Mouse (Mus musculus): Measurements from ENCODE around the gene Cmtm4.

Gene Cmtm4

DNA sequence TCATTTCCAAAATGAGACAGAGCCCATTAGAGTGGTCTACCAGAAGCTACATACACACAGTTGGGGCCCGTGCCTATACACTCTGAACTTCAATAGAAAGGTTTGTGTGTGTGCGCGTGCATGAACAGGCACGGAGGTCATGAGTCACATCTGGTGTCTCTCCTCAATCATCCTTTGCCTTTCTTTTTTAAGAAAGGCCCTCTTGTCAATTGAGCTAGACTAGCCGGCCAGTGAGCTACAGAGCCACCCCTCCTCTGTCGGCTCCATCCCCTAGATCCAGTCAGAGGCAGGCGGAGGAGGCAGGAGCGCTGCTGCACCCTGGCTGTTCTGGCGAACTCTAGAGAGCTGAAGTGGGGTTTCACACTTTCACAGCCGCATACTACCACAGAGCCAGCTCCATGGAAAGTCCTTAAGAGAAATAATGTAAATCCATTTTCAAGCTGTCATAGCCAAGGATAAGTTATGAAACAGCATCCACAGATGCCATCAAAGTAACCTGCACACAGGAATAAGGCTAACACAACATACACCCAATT, 16.2 kb downstream of the Cmtm4 start:
- intact Hi-C loops (cut with DNase I), result no loop called here

DNA sequence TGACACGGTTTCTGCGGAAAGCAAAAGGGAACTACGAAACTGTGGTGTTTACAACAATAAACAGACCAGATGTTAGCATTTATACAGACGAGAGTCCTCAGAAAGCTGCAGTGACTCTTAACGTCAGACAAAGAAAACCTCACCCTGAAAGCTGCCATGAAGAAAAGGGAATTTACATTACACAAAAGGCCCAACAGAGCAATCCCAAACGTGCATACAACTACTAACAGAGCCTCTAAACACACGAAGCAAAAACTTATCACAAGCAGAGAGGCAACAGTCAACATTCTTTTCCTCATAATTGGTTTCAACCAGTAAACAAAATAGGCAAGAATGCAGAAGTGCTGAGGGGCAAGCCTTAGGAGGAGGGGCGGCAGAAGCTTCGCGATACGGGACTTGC, 18.9 kb downstream of the Cmtm4 start:
- intact Hi-C loops (cut with DNase I), result no loop called here

GRCm38 (mm10) chr8:104375959-104376358, 19.6 kb downstream of the Cmtm4 start:
- intact Hi-C loops (cut with DNase I), result no loop called here

DNA sequence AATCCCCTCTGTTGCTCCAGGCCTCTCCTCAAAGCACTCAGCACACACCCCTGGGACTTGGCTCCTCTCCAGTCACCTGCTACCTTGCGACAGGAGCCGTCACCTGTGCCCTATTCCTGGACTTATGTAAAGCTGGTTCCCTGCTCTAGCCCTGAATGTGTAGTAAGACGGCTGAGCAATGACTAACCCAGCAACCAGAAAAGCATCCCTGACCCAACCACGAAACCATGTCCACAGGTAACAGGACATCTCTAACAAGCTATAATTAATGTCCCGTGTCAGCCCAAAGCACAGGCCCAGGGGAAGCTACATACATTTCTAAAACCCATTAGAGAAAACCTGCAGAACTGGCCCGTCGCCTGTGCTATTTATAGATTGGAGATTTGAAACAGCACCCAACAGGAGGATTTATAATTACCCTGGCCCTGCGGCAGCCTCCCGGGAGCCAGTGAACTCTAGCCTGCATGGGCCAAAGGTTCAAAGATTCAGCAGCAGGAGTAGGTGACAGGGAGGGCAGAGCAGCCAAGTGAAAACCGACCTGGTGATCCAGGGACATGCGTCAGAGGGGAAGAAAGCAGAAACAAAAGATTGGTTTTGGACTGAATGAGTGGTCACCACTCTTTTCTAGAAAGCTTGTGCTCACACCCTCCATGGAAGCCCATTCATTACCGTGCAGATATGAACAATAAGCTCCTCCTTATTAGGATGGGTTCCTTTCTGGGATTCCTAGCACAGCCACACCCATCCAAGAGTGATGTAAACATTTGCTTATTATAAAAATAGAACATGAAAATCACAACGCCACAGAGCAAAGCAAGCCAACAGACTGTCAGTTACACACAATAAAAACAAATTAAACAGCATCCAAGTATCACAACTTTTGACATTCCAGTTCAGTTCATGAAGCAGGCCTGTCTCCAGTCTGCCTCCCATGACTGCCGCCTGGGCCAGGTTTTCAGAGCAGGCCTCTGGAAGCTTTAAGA, 20.5 kb downstream of the Cmtm4 start:
- intact Hi-C loops (cut with DNase I), result no loop called here

GRCm38 (mm10) chr8:104374269-104374668, 21.3 kb downstream of the Cmtm4 start:
- intact Hi-C loops (cut with DNase I), result no loop called here

DNA sequence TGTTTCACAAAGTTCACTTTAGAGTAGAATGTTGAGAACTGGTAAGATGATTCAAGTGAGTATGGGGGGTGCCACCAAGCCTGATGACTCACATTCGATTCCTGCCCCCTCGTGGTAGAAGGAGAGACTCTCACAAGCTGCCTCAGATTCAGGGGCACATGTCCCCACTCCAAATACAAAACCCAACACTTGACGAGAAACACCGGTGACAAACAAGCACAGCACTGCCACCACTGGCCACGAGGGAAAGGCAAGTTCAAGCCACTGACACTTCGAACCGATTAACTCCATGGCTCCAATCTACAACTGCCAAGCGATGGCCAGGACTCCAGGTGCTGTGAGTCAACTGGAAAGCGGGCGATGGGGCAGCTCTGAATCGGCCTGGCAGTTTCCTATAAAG, 21.8 kb downstream of the Cmtm4 start:
- intact Hi-C loops (cut with DNase I), result no loop called here

DNA sequence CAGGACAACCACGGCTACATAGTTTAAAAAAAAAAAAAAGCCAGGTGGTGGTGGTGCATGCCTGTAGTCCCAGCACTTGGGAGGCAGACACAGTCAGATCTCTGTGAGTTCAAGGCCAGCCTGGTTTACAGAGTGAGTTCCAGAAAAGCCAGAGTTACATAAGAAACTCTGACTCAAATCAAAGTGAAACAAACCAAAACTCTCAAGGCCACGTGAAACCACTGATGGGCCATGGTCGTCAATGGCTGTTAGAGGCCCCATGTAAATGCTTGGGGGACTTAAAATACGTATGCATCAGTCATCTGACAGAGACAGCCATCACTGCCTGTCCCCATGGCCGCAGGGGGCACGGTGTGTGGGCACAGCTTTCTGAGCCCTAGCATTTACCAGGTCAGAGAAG, 24.5 kb downstream of the Cmtm4 start:
- intact Hi-C loops (cut with DNase I), result no loop called here

- intact Hi-C loops (cut with DNase I), result no loop called here
Observed at GRCm38 (mm10) chr8:104370071-104370470, 25.5 kb downstream of the Cmtm4 start.

- intact Hi-C loops (cut with DNase I), result no loop called here
Observed at GRCm38 (mm10) chr8:104369591-104369990, 26.0 kb downstream of the Cmtm4 start.

DNA sequence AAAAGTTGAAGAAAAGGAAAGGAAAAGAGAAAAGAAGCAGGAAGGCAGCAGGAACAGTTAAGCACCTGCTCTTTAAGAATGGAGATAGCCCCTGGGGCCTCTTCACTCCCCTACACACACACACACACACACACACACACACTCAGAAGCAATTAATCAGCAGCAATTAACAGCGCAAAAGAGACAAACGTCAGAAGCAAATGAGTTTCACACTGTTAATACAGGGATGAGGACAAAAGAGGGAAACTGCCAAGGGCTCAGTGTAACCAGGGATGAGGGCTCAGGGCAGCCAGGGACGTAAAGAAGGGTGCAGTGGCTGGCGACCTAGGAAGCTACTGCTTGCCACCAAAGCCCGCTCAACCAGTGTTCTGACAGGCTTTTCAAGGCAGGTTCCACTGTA, 28.2 kb downstream of the Cmtm4 start:
- intact Hi-C loops (cut with DNase I), result no loop called here

DNA sequence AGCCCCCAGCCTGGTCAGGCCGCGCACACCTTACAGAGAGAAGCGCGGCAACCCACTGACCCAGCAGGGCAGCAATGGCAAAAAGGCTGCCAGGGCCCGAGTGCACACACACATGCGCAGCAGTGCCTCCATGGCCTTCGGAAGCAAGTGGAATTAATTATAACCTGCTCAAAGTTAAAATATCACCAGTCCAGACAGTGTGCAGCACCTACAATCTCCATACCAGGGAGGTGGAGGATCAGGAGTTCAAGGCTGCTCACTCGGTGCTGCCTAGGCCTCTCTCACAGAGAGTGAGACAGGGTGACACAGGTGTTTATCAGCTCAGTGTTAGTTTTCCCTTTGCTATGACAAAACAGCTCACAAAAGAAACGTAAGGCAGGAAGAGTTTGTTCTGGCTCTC, 29.9 kb downstream of the Cmtm4 start:
- intact Hi-C loops (cut with DNase I), result no loop called here

GRCm38 (mm10) chr8:104359778-104360456, 35.7 kb downstream of the Cmtm4 start:
- intact Hi-C loops (cut with DNase I), result no loop called here

- intact Hi-C loops (cut with DNase I), result no loop called here
Observed at GRCm38 (mm10) chr8:104358637-104359036, 37.0 kb downstream of the Cmtm4 start.

DNA sequence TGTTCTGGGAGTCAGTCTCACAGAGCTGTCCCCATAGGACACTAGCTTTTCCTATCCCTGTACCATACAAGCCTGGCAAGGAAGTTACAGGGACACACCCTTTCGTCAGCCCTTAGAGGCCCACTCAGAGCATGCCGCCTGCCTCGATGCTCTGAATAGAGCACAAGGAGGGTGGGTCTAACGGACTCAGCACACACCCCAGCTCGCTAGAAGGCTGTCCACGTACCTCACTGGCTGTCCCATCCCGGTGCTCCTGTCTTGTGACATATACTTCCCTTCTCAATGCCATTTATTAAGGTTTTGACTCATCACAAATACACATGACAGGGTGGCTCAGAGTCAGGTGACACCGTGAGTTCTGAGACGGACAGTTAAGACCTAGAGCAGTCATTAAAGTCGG, 41.1 kb downstream of the Cmtm4 start:
- intact Hi-C loops (cut with DNase I), result no loop called here

DNA sequence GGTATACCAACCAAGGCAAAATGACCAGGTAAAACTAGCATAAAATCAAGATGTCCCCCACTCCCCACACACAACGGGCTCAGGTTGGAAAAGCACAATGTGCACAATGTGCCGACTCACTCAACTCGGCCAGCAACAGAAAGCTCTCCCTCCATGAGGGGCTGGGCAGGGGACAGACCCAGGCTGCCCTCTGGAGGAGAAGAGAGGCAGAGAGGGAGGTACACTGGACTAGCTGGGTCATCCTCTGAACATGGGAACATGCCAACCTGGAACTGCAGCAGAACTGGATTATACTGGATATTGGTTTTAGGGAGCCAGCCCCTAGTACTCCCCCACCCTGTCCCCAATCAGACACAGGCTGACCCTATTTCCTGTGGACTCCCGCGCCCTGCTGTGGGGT, 42.4 kb downstream of the Cmtm4 start:
- intact Hi-C loops (cut with DNase I), result no loop called here

GRCm38 (mm10) chr8:104350047-104350446, 45.6 kb downstream of the Cmtm4 start:
- intact Hi-C loops (cut with DNase I), result no loop called here

- intact Hi-C loops (cut with DNase I), result loop anchor here (10.0 kb wide), 1 partner anchor 204 kb away; no protein-coding TSS in a partner anchor
Observed at GRCm38 (mm10) chr8:104348971-104349370, 46.6 kb downstream of the Cmtm4 start.

DNA sequence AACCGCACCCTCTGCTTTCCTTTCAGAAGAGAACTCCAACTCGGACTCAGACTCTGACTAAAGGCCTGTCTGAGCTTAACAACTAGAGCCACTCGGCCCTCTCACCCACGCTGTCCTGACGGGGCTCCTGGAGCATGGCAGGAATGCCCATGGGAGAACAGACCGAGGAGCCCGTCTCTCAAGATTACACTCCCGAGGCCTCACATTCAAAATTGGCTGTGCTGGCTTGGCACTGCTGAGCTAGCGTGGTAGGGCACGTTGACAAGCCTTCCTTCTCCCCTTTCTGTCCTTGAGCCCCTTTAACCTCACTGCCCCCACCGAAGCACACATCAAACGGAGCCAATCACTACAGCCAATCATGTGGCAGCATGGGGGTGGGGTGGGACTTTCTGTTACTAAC, 48.9 kb downstream of the Cmtm4 start:
- intact Hi-C loops (cut with DNase I), result loop anchor here (10.0 kb wide), 1 partner anchor 202 kb away; no protein-coding TSS in a partner anchor

DNA sequence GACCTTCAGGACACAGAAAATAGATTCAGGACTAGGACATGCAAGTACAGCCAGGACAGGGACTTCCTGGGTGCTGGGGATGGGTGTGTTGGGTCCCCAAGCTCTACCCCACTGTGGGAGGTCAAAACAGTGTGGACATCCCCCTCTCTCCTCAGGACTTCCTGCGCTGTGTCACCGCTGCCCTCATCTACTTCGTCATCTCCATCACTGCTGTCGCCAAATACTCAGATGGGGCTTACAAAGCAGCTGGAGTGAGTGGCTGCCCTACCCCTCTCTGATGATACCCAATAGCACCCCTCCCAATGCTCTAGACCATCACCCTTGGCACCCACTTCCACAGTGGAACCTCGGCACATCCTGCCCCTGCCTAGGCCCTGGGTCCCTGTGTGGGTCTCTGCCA, 51.0 kb downstream of the Cmtm4 start:
- intact Hi-C loops (cut with DNase I), result loop anchor here (2.0 to 10.0 kb wide), 5 partner anchors 53 to 226 kb away; partner anchors contain the start of genes Cklf, Cmtm4 and Dync1li2

DNA sequence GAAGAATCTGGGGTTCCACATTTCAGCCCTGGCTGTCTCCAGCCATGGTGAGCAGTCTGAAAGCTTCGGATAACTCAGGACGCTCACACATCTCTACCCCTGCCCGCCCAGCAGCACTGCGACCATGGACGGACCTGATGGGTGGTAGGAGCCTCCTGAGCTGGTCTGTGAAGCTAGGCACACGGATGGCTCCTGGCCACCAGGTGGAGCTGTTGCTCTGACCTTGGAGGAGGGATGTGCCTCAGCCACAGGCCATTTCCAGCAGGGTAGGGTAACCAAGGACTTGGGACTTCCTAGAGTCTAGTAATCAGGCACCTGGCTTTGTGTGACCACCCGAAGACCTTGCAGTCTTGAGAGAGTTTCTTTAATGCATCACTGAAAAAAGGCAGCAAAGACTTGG, 51.6 kb downstream of the Cmtm4 start:
- intact Hi-C loops (cut with DNase I), result loop anchor here (2.0 to 10.0 kb wide), 5 partner anchors 53 to 227 kb away; partner anchors contain the start of genes Cklf, Cmtm4 and Dync1li2

DNA sequence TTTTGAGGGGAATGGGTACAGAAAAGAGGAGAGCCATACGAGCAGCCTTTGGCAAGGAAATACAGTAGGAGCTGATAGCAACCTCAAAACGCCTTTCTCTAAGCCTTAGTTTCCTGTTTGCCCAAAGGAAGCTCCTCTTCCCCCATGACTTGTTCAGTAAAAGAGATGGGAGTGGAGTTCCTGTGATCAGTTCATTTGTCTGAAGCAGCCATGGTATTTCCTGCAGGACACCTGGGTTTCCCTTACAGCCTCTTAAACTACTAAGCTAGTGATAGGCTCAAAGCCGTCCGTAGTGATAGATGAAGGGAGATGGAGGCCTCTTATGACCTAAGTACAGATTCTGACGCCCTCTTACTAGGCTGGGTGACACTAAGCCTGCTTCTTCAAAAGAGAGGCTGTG, 53.2 kb downstream of the Cmtm4 start:
- intact Hi-C loops (cut with DNase I), result loop anchor here (5.0 to 10.0 kb wide), 3 partner anchors 55 to 198 kb away; partner anchors contain the start of genes Cklf and Cmtm4

GRCm38 (mm10) chr8:104341678-104342077, 53.9 kb downstream of the Cmtm4 start:
- intact Hi-C loops (cut with DNase I), result loop anchor here (5.0 to 10.0 kb wide), 3 partner anchors 56 to 197 kb away; partner anchors contain the start of genes Cklf and Cmtm4
